Mouse (Mus musculus) midbrain, embryonic 14.5 days (tissue): ENCODE data around the gene Selplg. TPM values are rescaled to one million over a fixed set of nuclear protein-coding genes. Genes with fewer than 3 reads are reported as not detected.
A peak's percentile ranks its signal among the peaks of the same experiment; 100 is the strongest.

Source experiments
- ATAC-seq: fragments of 200-750 bp; cut with Nextera tagmentation; 2 replicates; pipeline ENCODE4 v1.8.0; 2017; ENCODE audit warnings: moderate number of reproducible peaks, moderate library complexity; ENCODE audit not compliant: low FRiP score, low TSS enrichment
- DNase-seq: peaks from one replicate; pipeline ENCODE4 v3.0.0-alpha.2; 2015
- H3K27ac ChIP-seq: fragments of 300-500 bp; sonication (generic); replicated peaks from 2 replicates; pipeline ENCODE4 v1.5.1; 2014; ENCODE audit warnings: mild to moderate bottlenecking, low read depth, low read length, moderate library complexity
- H3K27me3 ChIP-seq: fragments of 300-500 bp; sonication (generic); 2 replicates; pipeline ENCODE4 v1.6.1; 2014; ENCODE audit warnings: low read length, control low read depth, mixed read lengths; ENCODE audit not compliant: control insufficient read depth, insufficient read depth
- H3K36me3 ChIP-seq: fragments of 300-500 bp; sonication (generic); 2 replicates; pipeline ENCODE4 v1.6.1; 2014; ENCODE audit warnings: low read length, control low read depth; ENCODE audit not compliant: control insufficient read depth, insufficient read depth
- H3K4me1 ChIP-seq: fragments of 300-500 bp; sonication (generic); 2 replicates; pipeline ENCODE4 v1.6.1; 2014; ENCODE audit warnings: mild to moderate bottlenecking, antibody characterized with exemption, low read length, control low read depth; ENCODE audit not compliant: control insufficient read depth, insufficient read depth
- H3K4me2 ChIP-seq: fragments of 300-500 bp; sonication (generic); 2 replicates; pipeline ENCODE4 v1.6.1; 2014; ENCODE audit warnings: mild to moderate bottlenecking, low read length, moderate library complexity
- H3K4me3 ChIP-seq: fragments of 300-500 bp; sonication (generic); replicated peaks from 2 replicates; pipeline ENCODE4 v1.5.1; 2014; ENCODE audit warnings: low read depth, low read length
- H3K9ac ChIP-seq: fragments of 300-500 bp; sonication (generic); replicated peaks from 2 replicates; pipeline ENCODE4 v1.6.1; 2014; ENCODE audit warnings: mild to moderate bottlenecking, low read length, moderate library complexity
- H3K9me3 ChIP-seq: fragments of 300-500 bp; sonication (generic); 2 replicates; pipeline ENCODE4 v1.6.1; 2016; ENCODE audit warnings: low read length, control low read depth, mixed read lengths; ENCODE audit not compliant: control insufficient read depth
- WGBS: fragments of 180-500 bp; shearing (Covaris S2); extraction: QIAGEN DNeasy Blood & Tissue Kit; methylation state at CpG from one replicate; pipeline ENCODE4 v1.1.7; 2014; 5-methylcytosine and 5-hydroxymethylcytosine counted together
- polyA plus RNA-seq: library from polyadenylated mRNA; unstranded; fragments of >200 nt; fragmentation: Nextera tagmentation; extraction: Ambion mirVana; gene quantifications from 2 replicates; pipeline ENCODE4 v1.2.1, GENCODE M21; 2014

Gene Selplg
- polyA plus RNA-seq, 1 experiment from 2014 or later = 2.6 TPM

- ATAC-seq = no peak
- H3K4me3 ChIP-seq = no peak overlapping the region
- H3K4me1 ChIP-seq = peaks cover 30% of the 10 kb centered on the region
- H3K27ac ChIP-seq = no peak overlapping the region
- H3K36me3 ChIP-seq = 0 out of 2 replicates have a peak, but pooled peaks cover 4% of the 10 kb centered on the region
- no peak overlapping the region for H3K4me2 ChIP-seq
- H3K9me3 ChIP-seq = no peaks in the 10 kb centered on the region
- 71% methylated on average over 8 of the region's 8 CpGs for WGBS
- no peak for DNase-seq
- no peak overlapping the region for H3K9ac ChIP-seq
- H3K27me3 ChIP-seq = no peaks in the 10 kb centered on the region
Measured at GRCm38 (mm10) chr5:113857631-113858030, 25.2 kb upstream of the Selplg start.

- Histone ChIP-seq H3K4me2 (no peak overlapping the region), H3K27ac (peak overlapping the region; percentile 78; the same call in 1 of the 2 replicates), H3K27me3 (no peaks in the 10 kb centered on the region), H3K36me3 (peaks cover 9% of the 10 kb centered on the region), H3K9me3 (no peaks in the 10 kb centered on the region), H3K4me3 (no peak overlapping the region), H3K9ac (no peak overlapping the region), H3K4me1 (peaks cover 30% of the 10 kb centered on the region)
- DNase-seq = no peak
- 66% methylated on average over 7 of the region's 7 CpGs for WGBS
- no peak for ATAC-seq
Measured at GRCm38 (mm10) chr5:113856631-113857030, 24.2 kb upstream of the Selplg start.

- H3K36me3 ChIP-seq = peaks cover 18% of the 10 kb centered on the region
- no peaks in the 10 kb centered on the region for H3K9me3 ChIP-seq
- H3K27me3 ChIP-seq = no peaks in the 10 kb centered on the region
- H3K4me3 ChIP-seq = no peak overlapping the region
- peak overlapping the region; percentile 78 for H3K27ac ChIP-seq
- WGBS = 19% methylated on average over 3 of the region's 3 CpGs
- no peak overlapping the region for H3K4me2 ChIP-seq
- H3K4me1 ChIP-seq = peaks cover 30% of the 10 kb centered on the region
- peak; percentile 59 for ATAC-seq
- peak; percentile 71 for DNase-seq
- H3K9ac ChIP-seq = peak overlapping the region; percentile 26; the same call in 1 of the 2 replicates
Measured at GRCm38 (mm10) chr5:113855696-113856095, 23.3 kb upstream of the Selplg start.

- ATAC-seq (no peak), DNase-seq (no peak)
- Histone ChIP-seq H3K4me3 (no peak overlapping the region), H3K9me3 (no peaks in the 10 kb centered on the region), H3K4me1 (peaks cover 30% of the 10 kb centered on the region), H3K4me2 (no peak overlapping the region), H3K27me3 (no peaks in the 10 kb centered on the region), H3K36me3 (peaks cover 24% of the 10 kb centered on the region), H3K27ac (peak overlapping the region; percentile 78), H3K9ac (peak overlapping the region; percentile 26; the same call in 1 of the 2 replicates)
- 87% methylated on average over 10 of the region's 10 CpGs for WGBS
Measured at GRCm38 (mm10) chr5:113855117-113855516, 22.7 kb upstream of the Selplg start.

GRCm38 (mm10) chr5:113854494-113854893 lies 22.1 kb upstream of the Selplg start:
- no peak overlapping the region for H3K4me2 ChIP-seq
- no peak overlapping the region for H3K9ac ChIP-seq
- WGBS = 44% methylated on average over 14 of the region's 14 CpGs
- no peaks in the 10 kb centered on the region for H3K9me3 ChIP-seq
- peaks cover 30% of the 10 kb centered on the region for H3K4me1 ChIP-seq
- DNase-seq (peak; percentile 86), ATAC-seq (no peak)
- no peak overlapping the region for H3K4me3 ChIP-seq
- peaks cover 30% of the 10 kb centered on the region for H3K36me3 ChIP-seq
- peak overlapping the region; percentile 78; the same call in 1 of the 2 replicates for H3K27ac ChIP-seq
- H3K27me3 ChIP-seq = no peaks in the 10 kb centered on the region

- Histone ChIP-seq H3K4me3 (no peak overlapping the region), H3K9me3 (no peaks in the 10 kb centered on the region), H3K27ac (no peak overlapping the region), H3K4me1 (peaks cover 27% of the 10 kb centered on the region), H3K27me3 (no peaks in the 10 kb centered on the region), H3K36me3 (peaks cover 37% of the 10 kb centered on the region), H3K4me2 (no peak overlapping the region), H3K9ac (no peak overlapping the region)
- WGBS = 94% methylated on average over 10 of the region's 10 CpGs
- DNase-seq (no peak), ATAC-seq (no peak)
Measured at GRCm38 (mm10) chr5:113853541-113853940, 21.1 kb upstream of the Selplg start.

GRCm38 (mm10) chr5:113852463-113852862 lies 20.0 kb upstream of the Selplg start:
- Histone ChIP-seq H3K9me3 (no peaks in the 10 kb centered on the region), H3K36me3 (peaks cover 47% of the 10 kb centered on the region), H3K4me2 (no peak overlapping the region), H3K27ac (no peak overlapping the region), H3K27me3 (no peaks in the 10 kb centered on the region), H3K9ac (no peak overlapping the region), H3K4me3 (no peak overlapping the region), H3K4me1 (peaks cover 27% of the 10 kb centered on the region)
- WGBS = 95% methylated on average over 7 of the region's 7 CpGs
- DNase-seq = no peak
- ATAC-seq = no peak

GRCm38 (mm10) chr5:113850680-113851230 lies 18.3 kb upstream of the Selplg start:
- WGBS = 65% methylated on average over 8 of the region's 8 CpGs
- no peak overlapping the region for H3K4me3 ChIP-seq
- H3K27me3 ChIP-seq = no peaks in the 10 kb centered on the region

GRCm38 (mm10) chr5:113847636-113848035 lies 15.2 kb upstream of the Selplg start:
- H3K4me1 ChIP-seq = no peaks in the 10 kb centered on the region
- ATAC-seq (no peak), DNase-seq (no peak)
- no peaks in the 10 kb centered on the region for H3K9me3 ChIP-seq
- H3K36me3 ChIP-seq = peaks cover 91% of the 10 kb centered on the region
- H3K9ac ChIP-seq = no peak overlapping the region
- no peak overlapping the region for H3K27ac ChIP-seq
- no peaks in the 10 kb centered on the region for H3K27me3 ChIP-seq
- H3K4me3 ChIP-seq = no peak overlapping the region
- H3K4me2 ChIP-seq = no peak overlapping the region
- WGBS = 85% methylated on average over 9 of the region's 9 CpGs

More at GRCm38 (mm10) chr5:113850680-113851230, 18.3 kb upstream of the Selplg start:
- no peaks in the 10 kb centered on the region for H3K9me3 ChIP-seq
- no peak overlapping the region for H3K4me2 ChIP-seq
- H3K27ac ChIP-seq = no peak overlapping the region
- ATAC-seq (no peak), DNase-seq (no peak)
- peaks cover 61% of the 10 kb centered on the region for H3K36me3 ChIP-seq
- no peak overlapping the region for H3K9ac ChIP-seq
- H3K4me1 ChIP-seq = peaks cover 11% of the 10 kb centered on the region
